Mouse (Mus musculus) forebrain, embryonic 16.5 days (tissue): ENCODE results near the gene Nrxn3. TPM values are rescaled to one million over a fixed set of nuclear protein-coding genes. Genes with fewer than 3 reads are reported as not detected.
A peak's percentile ranks its signal among the peaks of the same experiment; 100 is the strongest.

Source experiments
- ATAC-seq: fragments of 200-750 bp; cut with Nextera tagmentation; 2 replicates; pipeline ENCODE4 v1.8.0; 2017; ENCODE audit warnings: mild to moderate bottlenecking, moderate library complexity
- H3K27ac ChIP-seq: fragments of 300-500 bp; sonication (generic); 2 replicates; pipeline ENCODE4 v1.5.1; 2014; ENCODE audit warnings: low read length, control low read depth
- H3K27me3 ChIP-seq: fragments of 300-500 bp; sonication (generic); replicated peaks from 2 replicates; pipeline ENCODE4 v1.6.1; 2014; ENCODE audit warnings: low read length; ENCODE audit not compliant: control insufficient read depth, insufficient read depth
- H3K36me3 ChIP-seq: fragments of 300-500 bp; sonication (generic); 2 replicates; pipeline ENCODE4 v1.6.1; 2014; ENCODE audit not compliant: control insufficient read depth, insufficient read depth
- H3K4me1 ChIP-seq: fragments of 300-500 bp; sonication (generic); replicated peaks from 2 replicates; pipeline ENCODE4 v1.6.1; 2014; ENCODE audit warnings: low read length; ENCODE audit not compliant: control insufficient read depth, insufficient read depth
- H3K4me2 ChIP-seq: fragments of 300-500 bp; sonication (generic); 2 replicates; pipeline ENCODE4 v1.6.1; 2014; ENCODE audit warnings: mild to moderate bottlenecking, low read length, control low read depth
- H3K4me3 ChIP-seq: fragments of 300-500 bp; sonication (generic); replicated peaks from 2 replicates; pipeline ENCODE4 v1.5.1; 2014; ENCODE audit warnings: mild to moderate bottlenecking, low read length, control low read depth
- H3K9ac ChIP-seq: fragments of 300-500 bp; sonication (generic); replicated peaks from 2 replicates; pipeline ENCODE4 v1.6.1; 2014; ENCODE audit warnings: low read depth, low read length, control low read depth
- H3K9me3 ChIP-seq: fragments of 300-500 bp; sonication (generic); 2 replicates; pipeline ENCODE4 v1.6.1; 2016; ENCODE audit warnings: low read length; ENCODE audit not compliant: control insufficient read depth
- WGBS: fragments of 180-500 bp; shearing (Covaris S2); extraction: QIAGEN DNeasy Blood & Tissue Kit; methylation state at CpG from one replicate; pipeline ENCODE4 v1.1.7; 2014; 5-methylcytosine and 5-hydroxymethylcytosine counted together
- polyA plus RNA-seq: library from polyadenylated mRNA; unstranded; fragments of >200 nt; fragmentation: Nextera tagmentation; extraction: Ambion mirVana; gene quantifications from 2 replicates; pipeline ENCODE4 v1.2.1, GENCODE M21; 2015

Nrxn3 gene
- polyA plus RNA-seq, 1 experiment from 2014 or later, result 117 TPM

GRCm38 (mm10) chr12:89848116-89848515 lies 1125.4 kb downstream of the Nrxn3 start:
- H3K4me3 ChIP-seq, result no peak overlapping the region
- peaks cover 4% of the 10 kb centered on the region; the same call in 1 of the 2 replicates for H3K4me1 ChIP-seq
- ATAC-seq, result no peak
- H3K36me3 ChIP-seq, result no peaks in the 10 kb centered on the region
- 35% methylated on average over 1 of the region's 1 CpGs for WGBS
- no peak overlapping the region for H3K27ac ChIP-seq
- H3K27me3 ChIP-seq, result no peaks in the 10 kb centered on the region
- H3K4me2 ChIP-seq, result no peak overlapping the region
- no peak overlapping the region for H3K9ac ChIP-seq
- H3K9me3 ChIP-seq, result no peaks in the 10 kb centered on the region

GRCm38 (mm10) chr12:89854355-89854754 lies 1131.7 kb downstream of the Nrxn3 start:
- no peak for ATAC-seq
- WGBS, result 10% methylated on average over 4 of the region's 4 CpGs
- H3K27me3 ChIP-seq, result no peaks in the 10 kb centered on the region
- no peak overlapping the region for H3K9ac ChIP-seq
- 0 out of 2 replicates have a peak overlapping the region, but pooled peaks have one; percentile 9 for H3K4me2 ChIP-seq
- H3K27ac ChIP-seq, result no peak overlapping the region
- no peaks in the 10 kb centered on the region for H3K9me3 ChIP-seq
- peaks cover 9% of the 10 kb centered on the region for H3K4me1 ChIP-seq
- no peak overlapping the region for H3K4me3 ChIP-seq
- no peaks in the 10 kb centered on the region for H3K36me3 ChIP-seq

GRCm38 (mm10) chr12:89867124-89867523 lies 1144.4 kb downstream of the Nrxn3 start:
- Histone ChIP-seq H3K27me3 (no peaks in the 10 kb centered on the region), H3K9ac (no peak overlapping the region), H3K4me2 (no peak overlapping the region), H3K9me3 (no peaks in the 10 kb centered on the region), H3K4me3 (no peak overlapping the region), H3K36me3 (no peaks in the 10 kb centered on the region), H3K27ac (no peak overlapping the region), H3K4me1 (no peaks in the 10 kb centered on the region)
- no peak for ATAC-seq

GRCm38 (mm10) chr12:89882617-89883370 lies 1160.1 kb downstream of the Nrxn3 start:
- no peak overlapping the region for H3K4me2 ChIP-seq
- no peaks in the 10 kb centered on the region for H3K27me3 ChIP-seq
- H3K27ac ChIP-seq, result no peak overlapping the region
- 52% methylated on average over 8 of the region's 8 CpGs for WGBS
- no peaks in the 10 kb centered on the region for H3K9me3 ChIP-seq
- peaks cover 2% of the 10 kb centered on the region; the same call in 1 of the 2 replicates for H3K4me1 ChIP-seq
- H3K36me3 ChIP-seq, result no peaks in the 10 kb centered on the region
- no peak for ATAC-seq
- no peak overlapping the region for H3K9ac ChIP-seq
- H3K4me3 ChIP-seq, result no peak overlapping the region

- no peaks in the 10 kb centered on the region for H3K36me3 ChIP-seq
- 90% methylated on average over 1 of the region's 1 CpGs for WGBS
- H3K4me1 ChIP-seq, result peaks cover 2% of the 10 kb centered on the region; the same call in 1 of the 2 replicates
- H3K4me3 ChIP-seq, result no peak overlapping the region
- no peak overlapping the region for H3K27ac ChIP-seq
- no peaks in the 10 kb centered on the region for H3K27me3 ChIP-seq
- H3K9me3 ChIP-seq, result no peaks in the 10 kb centered on the region
- H3K9ac ChIP-seq, result no peak overlapping the region
- H3K4me2 ChIP-seq, result no peak overlapping the region
- ATAC-seq, result no peak
Measured at GRCm38 (mm10) chr12:89884576-89884975, 1161.9 kb downstream of the Nrxn3 start.

GRCm38 (mm10) chr12:89888647-89889046 lies 1166.0 kb downstream of the Nrxn3 start:
- Histone ChIP-seq H3K27me3 (no peaks in the 10 kb centered on the region), H3K4me1 (no peaks in the 10 kb centered on the region), H3K36me3 (no peaks in the 10 kb centered on the region), H3K4me3 (no peak overlapping the region), H3K9me3 (no peaks in the 10 kb centered on the region), H3K9ac (no peak overlapping the region), H3K4me2 (no peak overlapping the region), H3K27ac (no peak overlapping the region)
- 87% methylated on average over 3 of the region's 3 CpGs for WGBS
- ATAC-seq, result no peak

- H3K9ac ChIP-seq, result no peak overlapping the region
- H3K9me3 ChIP-seq, result no peaks in the 10 kb centered on the region
- no peak overlapping the region for H3K27ac ChIP-seq
- 53% methylated on average over 2 of the region's 2 CpGs for WGBS
- ATAC-seq, result no peak
- H3K4me3 ChIP-seq, result no peak overlapping the region
- no peaks in the 10 kb centered on the region for H3K36me3 ChIP-seq
- no peaks in the 10 kb centered on the region for H3K4me1 ChIP-seq
- H3K4me2 ChIP-seq, result no peak overlapping the region
- H3K27me3 ChIP-seq, result no peaks in the 10 kb centered on the region
Measured at GRCm38 (mm10) chr12:89896901-89897300, 1174.2 kb downstream of the Nrxn3 start.

- H3K36me3 ChIP-seq, result no peaks in the 10 kb centered on the region
- no peak overlapping the region for H3K4me2 ChIP-seq
- WGBS, result 53% methylated on average over 3 of the region's 3 CpGs
- no peaks in the 10 kb centered on the region for H3K4me1 ChIP-seq
- no peaks in the 10 kb centered on the region for H3K9me3 ChIP-seq
- ATAC-seq, result no peak
- H3K27ac ChIP-seq, result no peak overlapping the region
- no peak overlapping the region for H3K9ac ChIP-seq
- no peak overlapping the region for H3K4me3 ChIP-seq
- no peaks in the 10 kb centered on the region for H3K27me3 ChIP-seq
Measured at GRCm38 (mm10) chr12:89909578-89909977, 1186.9 kb downstream of the Nrxn3 start.

- peak; percentile 15; the same call in 1 of the 2 replicates for ATAC-seq
- H3K9ac ChIP-seq, result no peak overlapping the region
- no peaks in the 10 kb centered on the region for H3K9me3 ChIP-seq
- H3K4me2 ChIP-seq, result no peak overlapping the region
- no peaks in the 10 kb centered on the region for H3K27me3 ChIP-seq
- no peaks in the 10 kb centered on the region for H3K36me3 ChIP-seq
- 0 out of 2 replicates have a peak, but pooled peaks cover 3% of the 10 kb centered on the region for H3K4me1 ChIP-seq
- H3K4me3 ChIP-seq, result no peak overlapping the region
- H3K27ac ChIP-seq, result no peak overlapping the region
- 77% methylated on average over 8 of the region's 8 CpGs for WGBS
Measured at GRCm38 (mm10) chr12:89918138-89918829, 1195.6 kb downstream of the Nrxn3 start.
